Mouse (Mus musculus): Measurements from ENCODE around the gene Isy1. TPM values are rescaled to one million over a fixed set of nuclear protein-coding genes. Genes with fewer than 3 reads are reported as not detected.
A peak's percentile ranks its signal among the peaks of the same experiment; 100 is the strongest.

Gene Isy1
- total and polyA plus RNA-seq, 2 experiments: 5.6 to 18.6 TPM

- peaks cover 58% of the 10 kb centered on the region for H3K4me1 ChIP-seq (ENCODE audit: control insufficient read depth, insufficient read depth, low read length)
- TF ChIP-seq POLR2A (IDR thresholded peaks at IDR 0.05; ENCODE audit: extremely low read depth, insufficient read depth, low read length): no peak
- no peak for TF ChIP-seq CTCF (IDR thresholded peaks at IDR 0.05; ENCODE audit: low read depth, low read length)
- H3K36me3 ChIP-seq (ENCODE audit: control insufficient read depth, insufficient read depth, low read length): peaks cover 10% of the 10 kb centered on the region; the same call in 1 of the 2 replicates
- H3K4me3 ChIP-seq (ENCODE audit: insufficient read depth, low read depth, low read length): no peak overlapping the region
- H3K27ac ChIP-seq (replicated peaks; ENCODE audit: insufficient read depth, low read depth, low read length): no peak overlapping the region
- no peak for DNase-seq (ENCODE audit: extremely low read depth, low read depth, low spot score)
- peaks cover 7% of the 10 kb centered on the region; the same call in 1 of the 2 replicates for H3K79me2 ChIP-seq (ENCODE audit: control insufficient read depth, insufficient read depth, low read length)
- no peaks in the 10 kb centered on the region for H3K27me3 ChIP-seq (ENCODE audit: control insufficient read depth, insufficient read depth, low read length)
- no peak overlapping the region for H3K9ac ChIP-seq (ENCODE audit: low read depth, low read length)
- 77% methylated on average over 10 of the region's 10 CpGs for WGBS
Measured at GRCm38 (mm10) chr6:87793821-87794510, 44.6 kb downstream of the Isy1 start.

GRCm38 (mm10) chr6:87791826-87792225 lies 46.8 kb downstream of the Isy1 start:
- H3K9ac ChIP-seq (ENCODE audit: low read depth, low read length): no peak overlapping the region
- H3K27me3 ChIP-seq (ENCODE audit: control insufficient read depth, insufficient read depth, low read length): no peaks in the 10 kb centered on the region
- 49% methylated on average over 5 of the region's 5 CpGs for WGBS
- no peak overlapping the region for H3K4me3 ChIP-seq (ENCODE audit: insufficient read depth, low read depth, low read length)
- TF ChIP-seq POLR2A (IDR thresholded peaks at IDR 0.05; ENCODE audit: extremely low read depth, insufficient read depth, low read length) (no peak), CTCF (IDR thresholded peaks at IDR 0.05; ENCODE audit: low read depth, low read length) (no peak)
- no peak overlapping the region for H3K27ac ChIP-seq (replicated peaks; ENCODE audit: insufficient read depth, low read depth, low read length)
- peaks cover 42% of the 10 kb centered on the region for H3K4me1 ChIP-seq (ENCODE audit: control insufficient read depth, insufficient read depth, low read length)
- DNase-seq (ENCODE audit: extremely low read depth, low read depth, low spot score): peak; percentile 74
- H3K36me3 ChIP-seq (ENCODE audit: control insufficient read depth, insufficient read depth, low read length): peaks cover 10% of the 10 kb centered on the region; the same call in 1 of the 2 replicates
- 0 out of 2 replicates have a peak, but pooled peaks cover 3% of the 10 kb centered on the region for H3K79me2 ChIP-seq (ENCODE audit: control insufficient read depth, insufficient read depth, low read length)

GRCm38 (mm10) chr6:87790779-87791480 lies 47.7 kb downstream of the Isy1 start:
- Histone ChIP-seq H3K4me3 (ENCODE audit: insufficient read depth, low read depth, low read length) (no peak overlapping the region), H3K4me1 (ENCODE audit: control insufficient read depth, insufficient read depth, low read length) (peaks cover 37% of the 10 kb centered on the region), H3K79me2 (ENCODE audit: control insufficient read depth, insufficient read depth, low read length) (no peaks in the 10 kb centered on the region), H3K27me3 (ENCODE audit: control insufficient read depth, insufficient read depth, low read length) (no peaks in the 10 kb centered on the region), H3K9ac (ENCODE audit: low read depth, low read length) (no peak overlapping the region), H3K27ac (replicated peaks; ENCODE audit: insufficient read depth, low read depth, low read length) (peak overlapping the region; percentile 41), H3K36me3 (ENCODE audit: control insufficient read depth, insufficient read depth, low read length) (peaks cover 10% of the 10 kb centered on the region; the same call in 1 of the 2 replicates)
- TF ChIP-seq POLR2A (IDR thresholded peaks at IDR 0.05; ENCODE audit: extremely low read depth, insufficient read depth, low read length) (no peak), CTCF (IDR thresholded peaks at IDR 0.05; ENCODE audit: low read depth, low read length) (no peak)
- 48% methylated on average over 7 of the region's 7 CpGs for WGBS
- DNase-seq (ENCODE audit: extremely low read depth, low read depth, low spot score): peak; percentile 70

- Histone ChIP-seq H3K79me2 (ENCODE audit: control insufficient read depth, insufficient read depth, low read length) (no peaks in the 10 kb centered on the region), H3K27me3 (ENCODE audit: control insufficient read depth, insufficient read depth, low read length) (no peaks in the 10 kb centered on the region), H3K36me3 (ENCODE audit: control insufficient read depth, insufficient read depth, low read length) (peaks cover 10% of the 10 kb centered on the region; the same call in 1 of the 2 replicates), H3K9ac (ENCODE audit: low read depth, low read length) (no peak overlapping the region), H3K27ac (replicated peaks; ENCODE audit: insufficient read depth, low read depth, low read length) (peak overlapping the region; percentile 41), H3K4me3 (ENCODE audit: insufficient read depth, low read depth, low read length) (no peak overlapping the region), H3K4me1 (ENCODE audit: control insufficient read depth, insufficient read depth, low read length) (peaks cover 33% of the 10 kb centered on the region)
- TF ChIP-seq CTCF (IDR thresholded peaks at IDR 0.05; ENCODE audit: low read depth, low read length) (no peak), POLR2A (IDR thresholded peaks at IDR 0.05; ENCODE audit: extremely low read depth, insufficient read depth, low read length) (no peak)
- 14% methylated on average over 6 of the region's 6 CpGs for WGBS
- peak; percentile 79 for DNase-seq (ENCODE audit: extremely low read depth, low read depth, low spot score)
Measured at GRCm38 (mm10) chr6:87789791-87790190, 48.8 kb downstream of the Isy1 start.

- H3K9ac ChIP-seq (ENCODE audit: low read depth, low read length): 0 out of 2 replicates have a peak overlapping the region, but pooled peaks have one; percentile 6
- no peaks in the 10 kb centered on the region for H3K27me3 ChIP-seq (ENCODE audit: control insufficient read depth, insufficient read depth, low read length)
- H3K4me3 ChIP-seq (ENCODE audit: insufficient read depth, low read depth, low read length): no peak overlapping the region
- peak overlapping the region; percentile 41 for H3K27ac ChIP-seq (replicated peaks; ENCODE audit: insufficient read depth, low read depth, low read length)
- 15% methylated on average over 5 of the region's 5 CpGs for WGBS
- TF ChIP-seq POLR2A (IDR thresholded peaks at IDR 0.05; ENCODE audit: extremely low read depth, insufficient read depth, low read length): no peak
- peaks cover 10% of the 10 kb centered on the region; the same call in 1 of the 2 replicates for H3K36me3 ChIP-seq (ENCODE audit: control insufficient read depth, insufficient read depth, low read length)
- DNase-seq (ENCODE audit: extremely low read depth, low read depth, low spot score): peak; percentile 77
- H3K4me1 ChIP-seq (ENCODE audit: control insufficient read depth, insufficient read depth, low read length): peaks cover 31% of the 10 kb centered on the region
- no peaks in the 10 kb centered on the region for H3K79me2 ChIP-seq (ENCODE audit: control insufficient read depth, insufficient read depth, low read length)
Measured at GRCm38 (mm10) chr6:87788896-87789587, 49.6 kb downstream of the Isy1 start.

Measured in liver, adult 2 months (tissue).